Mouse (Mus musculus) erythroblast, embryonic 14.5 days (primary cell): Measurements from ENCODE around the gene Nhsl2.

Experiments
- GATA1 ChIP-seq: IDR thresholded peaks from 2 replicates; pipeline ENCODE4 v1.6.1; 2012; ENCODE audit warnings: low read length, inconsistent platforms, mixed read lengths
- TAL1 ChIP-seq: IDR thresholded peaks from 3 replicates; pipeline ENCODE4 v1.6.1; 2012; ENCODE audit warnings: low read length, inconsistent platforms, mixed read lengths

DNA sequence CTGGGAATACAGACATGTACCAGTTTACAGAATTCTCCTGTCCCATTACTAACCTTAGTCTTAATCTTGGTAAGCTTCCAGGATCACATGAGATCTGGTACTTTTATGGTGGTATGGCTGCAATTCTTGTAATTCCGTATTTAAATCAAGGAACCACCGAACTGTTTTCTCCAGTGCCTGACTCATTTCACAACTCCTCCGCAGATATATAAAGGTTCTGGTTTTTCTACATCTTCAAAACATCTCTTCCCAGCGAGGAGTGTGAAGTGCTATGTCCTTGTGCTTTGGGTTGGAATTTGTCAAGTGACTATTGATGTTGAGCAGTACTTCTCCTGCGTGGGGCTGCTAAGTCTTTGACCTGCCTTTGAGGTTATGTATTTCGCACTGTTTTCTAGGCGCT lies 44.6 kb downstream of the Nhsl2 start:
- no peak for TF ChIP-seq GATA1
- no peak for TF ChIP-seq TAL1
